Mouse (Mus musculus): ENCODE results near the gene Foxl2.

DNA sequence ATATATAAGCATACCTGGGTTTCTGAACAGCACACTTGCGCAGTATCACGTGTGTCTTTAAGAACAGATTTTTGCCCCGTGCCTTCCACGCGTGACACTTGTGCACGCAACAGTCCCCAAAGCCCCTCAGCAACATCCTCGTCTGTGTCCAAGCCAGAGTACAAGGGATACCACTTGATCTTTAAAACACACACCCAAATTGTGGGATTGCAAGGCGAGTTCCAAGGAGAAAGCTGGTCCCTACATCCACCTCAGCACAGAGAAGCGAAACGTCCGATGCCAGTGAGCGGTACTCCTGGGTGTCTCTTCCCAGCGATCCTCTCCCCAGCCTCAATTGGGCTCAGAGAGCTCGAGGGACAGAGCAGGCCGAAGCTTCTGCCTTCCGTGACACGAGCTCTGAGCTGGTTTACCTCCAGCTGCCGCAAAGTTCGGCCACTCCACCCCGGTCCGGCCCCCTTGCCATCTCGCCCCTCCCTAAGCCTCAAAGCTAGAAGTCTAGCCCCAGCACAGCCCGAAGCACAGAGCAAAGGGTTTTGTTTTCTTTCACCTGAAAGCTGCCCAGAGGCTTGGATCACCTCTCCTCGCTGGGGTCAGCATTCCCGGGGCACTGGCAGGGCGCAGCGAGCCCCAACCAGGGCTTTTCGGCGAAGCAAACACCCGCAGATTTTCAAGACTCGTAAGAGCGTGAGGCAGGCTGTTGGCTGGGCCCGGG lies 541 bp upstream of the Foxl2 start:
- TF ChIP-seq CTCF (IDR thresholded peaks at IDR 0.05; ENCODE audit: insufficient read depth, low read length) (no peak), POLR2A (IDR thresholded peaks at IDR 0.05; ENCODE audit: borderline replicate concordance, extremely low read depth, low read depth, low read length) (no peak)
